Mouse (Mus musculus) MEL (cell line): ENCODE measurements at regions not wholly inside any gene's neighbourhood (a gene's known extent, or its start where the extent isn't known, plus 50 kb on each side); places are given as distances from the start of the nearest gene placed in this dataset.

ENCODE experiments used
- DNase-seq: peaks from one replicate; pipeline ENCODE4 v3.0.0; 2011; ENCODE audit warnings: low read depth, low spot score
- H3K27ac ChIP-seq: 2 replicates; pipeline ENCODE4 v1.5.1; 2012; ENCODE audit warnings: low read depth, mild to moderate bottlenecking, control low read depth, low read length, moderate library complexity; ENCODE audit not compliant: control insufficient read depth
- H3K27me3 ChIP-seq, 2 experiments: fragments of 150-350 bp in 1 of 2; sonication (generic) in 1 of 2; 2 replicates each; pipeline ENCODE4 v1.6.1; 2012; ENCODE audit warnings: low read length in 2 of 2, mild to moderate bottlenecking in 2 of 2, improper control_type of control experiment in 1 of 2, moderate library complexity in 1 of 2; ENCODE audit not compliant: insufficient read depth in 2 of 2, control insufficient read depth in 1 of 2
- H3K36me3 ChIP-seq, 2 experiments: 2 replicates each; pipeline ENCODE4 v1.6.1; 2012 to 2014; ENCODE audit warnings: low read length in 2 of 2, improper control_type of control experiment in 1 of 2, inconsistent platforms in 1 of 2, mild to moderate bottlenecking in 1 of 2; ENCODE audit not compliant: insufficient read depth in 2 of 2, control insufficient read depth in 1 of 2
- H3K4me1 ChIP-seq, 2 experiments: fragments of 150-350 bp in 1 of 2; sonication (generic) in 1 of 2; 2 replicates each; pipeline ENCODE4 v1.6.1; 2012; ENCODE audit warnings: low read length in 2 of 2, improper control_type of control experiment in 1 of 2, mild to moderate bottlenecking in 1 of 2; ENCODE audit not compliant: insufficient read depth in 2 of 2, control insufficient read depth in 1 of 2
- H3K4me3 ChIP-seq, 2 experiments: fragments of 150-350 bp in 1 of 2; sonication (generic) in 1 of 2; 2 replicates each; pipeline ENCODE4 v1.5.1; 2012; ENCODE audit warnings: low read depth in 2 of 2, low read length in 2 of 2, mild to moderate bottlenecking in 2 of 2, moderate library complexity in 2 of 2, control low read depth in 1 of 2, improper control_type of control experiment in 1 of 2; ENCODE audit not compliant: control insufficient read depth in 1 of 2, insufficient read depth in 1 of 2
- H3K79me2 ChIP-seq: 2 replicates; pipeline ENCODE4 v1.6.1; 2012; ENCODE audit warnings: mild to moderate bottlenecking, low read length, moderate library complexity; ENCODE audit not compliant: control insufficient read depth, poor library complexity, insufficient read depth
- H3K9ac ChIP-seq: 2 replicates; pipeline ENCODE4 v1.6.1; 2012; ENCODE audit warnings: low read depth, mild to moderate bottlenecking, control low read depth, low read length, moderate library complexity; ENCODE audit not compliant: control insufficient read depth, poor library complexity, severe bottlenecking
- H3K9me3 ChIP-seq: fragments of 150-350 bp; sonication (generic); replicated peaks from 2 replicates; pipeline ENCODE4 v1.6.1; 2012; ENCODE audit warnings: mild to moderate bottlenecking, low read length, improper control_type of control experiment, moderate library complexity; ENCODE audit not compliant: insufficient read depth
- BHLHE40 ChIP-seq: IDR thresholded peaks from 2 replicates; pipeline ENCODE4 v1.6.1; 2012; ENCODE audit warnings: low read depth, mild to moderate bottlenecking, inconsistent platforms, low read length, improper control_type of control experiment, borderline replicate concordance
- CHD2 ChIP-seq: IDR thresholded peaks from 2 replicates; pipeline ENCODE4 v1.6.1; 2011; ENCODE audit warnings: low read length, improper control_type of control experiment
- CTCF ChIP-seq, 3 experiments: IDR thresholded peaks in 2 of 3; conservative IDR thresholded peaks in 1 of 3; 2 replicates each; pipeline ENCODE4 v1.5.1; 2011 to 2012; ENCODE audit warnings: low read length in 3 of 3, low read depth in 2 of 3, mild to moderate bottlenecking in 2 of 3, improper control_type of control experiment in 1 of 3, inconsistent platforms in 1 of 3, mixed read lengths in 1 of 3, moderate library complexity in 1 of 3; ENCODE audit not compliant: control insufficient read depth in 1 of 3, insufficient read depth in 1 of 3, poor library complexity in 1 of 3, severe bottlenecking in 1 of 3
- E2F4 ChIP-seq: IDR thresholded peaks from 2 replicates; pipeline ENCODE4 v1.6.1; 2011; ENCODE audit warnings: low read depth, low read length, improper control_type of control experiment, borderline replicate concordance
- ELF1 ChIP-seq: IDR thresholded peaks from 2 replicates; pipeline ENCODE4 v1.6.1; 2014; ENCODE audit warnings: low read depth, mild to moderate bottlenecking, inconsistent platforms, low read length, improper control_type of control experiment, moderate library complexity
- GABPA ChIP-seq: IDR thresholded peaks from 2 replicates; pipeline ENCODE4 v1.6.1; 2012; ENCODE audit warnings: low read depth, mild to moderate bottlenecking, inconsistent platforms, low read length, improper control_type of control experiment, moderate library complexity
- MAFK ChIP-seq: IDR thresholded peaks from 2 replicates; pipeline ENCODE4 v1.6.1; 2011; ENCODE audit warnings: low read depth, mild to moderate bottlenecking, low read length, improper control_type of control experiment, borderline replicate concordance
- MAX ChIP-seq: IDR thresholded peaks from 2 replicates; pipeline ENCODE4 v1.6.1; 2011; ENCODE audit warnings: low read length, improper control_type of control experiment
- MYC ChIP-seq: IDR thresholded peaks from 2 replicates; pipeline ENCODE4 v1.6.1; 2011; ENCODE audit warnings: low read depth, mild to moderate bottlenecking, low read length, improper control_type of control experiment, moderate library complexity
- POLR2A ChIP-seq, 2 experiments: IDR thresholded peaks; 2 replicates each; pipeline ENCODE4 v1.6.1; 2011 to 2012; ENCODE audit warnings: low read length in 2 of 2, mild to moderate bottlenecking in 2 of 2, control low read depth in 1 of 2, improper control_type of control experiment in 1 of 2, low read depth in 1 of 2, moderate library complexity in 1 of 2; ENCODE audit not compliant: control insufficient read depth in 1 of 2, insufficient read depth in 1 of 2, poor library complexity in 1 of 2
- POLR2AphosphoS5 ChIP-seq: IDR thresholded peaks from 2 replicates; pipeline ENCODE4 v1.6.1; 2012; ENCODE audit warnings: low read depth, borderline replicate concordance, mild to moderate bottlenecking, inconsistent platforms, low read length, moderate library complexity, mixed read lengths
- RAD21 ChIP-seq: IDR thresholded peaks from 2 replicates; pipeline ENCODE4 v1.6.1; 2011; ENCODE audit warnings: mild to moderate bottlenecking, low read depth, low read length, improper control_type of control experiment
- RCOR1 ChIP-seq: IDR thresholded peaks from 2 replicates; pipeline ENCODE4 v1.6.1; 2012; ENCODE audit warnings: low read depth, mild to moderate bottlenecking, inconsistent platforms, low read length, improper control_type of control experiment
- SIN3A ChIP-seq: IDR thresholded peaks from 2 replicates; pipeline ENCODE4 v1.6.1; 2012; ENCODE audit warnings: low read length, improper control_type of control experiment, inconsistent platforms
- SMC3 ChIP-seq: IDR thresholded peaks from 2 replicates; pipeline ENCODE4 v1.6.1; 2011; ENCODE audit warnings: low read depth, low read length, improper control_type of control experiment
- TAL1 ChIP-seq: IDR thresholded peaks from 2 replicates; pipeline ENCODE4 v1.6.1; 2012; ENCODE audit warnings: mild to moderate bottlenecking, inconsistent platforms, low read length, moderate library complexity, mixed read lengths
- UBTF ChIP-seq: IDR thresholded peaks from 2 replicates; pipeline ENCODE4 v1.6.1; 2012; ENCODE audit warnings: low read depth, mild to moderate bottlenecking, inconsistent platforms, low read length, improper control_type of control experiment, moderate library complexity, borderline replicate concordance; ENCODE audit not compliant: insufficient read depth
- USF1 ChIP-seq: IDR thresholded peaks from 2 replicates; pipeline ENCODE4 v1.6.1; 2014; ENCODE audit warnings: low read depth, mild to moderate bottlenecking, inconsistent platforms, low read length, improper control_type of control experiment, moderate library complexity
- USF2 ChIP-seq, 2 experiments: IDR thresholded peaks; 2 replicates each; pipeline ENCODE4 v1.6.1; 2011 to 2012; ENCODE audit warnings: improper control_type of control experiment in 2 of 2, low read length in 2 of 2, borderline replicate concordance in 1 of 2, inconsistent platforms in 1 of 2, low read depth in 1 of 2, mild to moderate bottlenecking in 1 of 2; ENCODE audit not compliant: insufficient read depth in 1 of 2
- ZKSCAN1 ChIP-seq: IDR thresholded peaks from 2 replicates; pipeline ENCODE4 v1.6.1; 2012; ENCODE audit warnings: low read depth, mild to moderate bottlenecking, inconsistent platforms, low read length, improper control_type of control experiment, moderate library complexity
- ZMIZ1 ChIP-seq: IDR thresholded peaks from 2 replicates; pipeline ENCODE4 v1.6.1; 2012; ENCODE audit warnings: low read depth, mild to moderate bottlenecking, inconsistent platforms, low read length, improper control_type of control experiment, moderate library complexity
- ZNF384 ChIP-seq: IDR thresholded peaks from 2 replicates; pipeline ENCODE4 v1.6.1; 2012; ENCODE audit warnings: low read depth, mild to moderate bottlenecking, inconsistent platforms, low read length, improper control_type of control experiment

- H3K79me2 ChIP-seq: no peaks in the 10 kb centered on the region
- TF ChIP-seq ZNF384: no peak
- TF ChIP-seq CHD2: no peak
- TF ChIP-seq E2F4: no peak
- no peak for TF ChIP-seq USF1
- TF ChIP-seq RCOR1: no peak
- TF ChIP-seq TAL1: no peak
- TF ChIP-seq RAD21: no peak
- no peak for TF ChIP-seq GABPA
- no peak for TF ChIP-seq UBTF
- TF ChIP-seq ELF1: no peak
- TF ChIP-seq, all 39 proteins: peak for 0
- Histone ChIP-seq H3K9ac (no peak overlapping the region), H3K27me3 (no peaks in the 10 kb centered on the region), H3K4me1 (no peaks in the 10 kb centered on the region), H3K36me3 (no peaks in the 10 kb centered on the region), H3K9me3 (no peaks in the 10 kb centered on the region), H3K27ac (no peak overlapping the region), H3K4me3 (no peak overlapping the region)
- no peak for DNase-seq
These were observed 124.1 kb upstream of the Igbp1b start for GRCm38 (mm10) chr6:138782470-138782869.

GRCm38 (mm10) chr6:138761991-138762390 lies 103.6 kb upstream of the Igbp1b start:
- H3K27me3 ChIP-seq: no peaks in the 10 kb centered on the region
- no peaks in the 10 kb centered on the region for H3K79me2 ChIP-seq
- no peaks in the 10 kb centered on the region for H3K36me3 ChIP-seq
- no peak overlapping the region for H3K9ac ChIP-seq
- H3K4me3 ChIP-seq: no peak overlapping the region
- no peak overlapping the region for H3K27ac ChIP-seq
- TF ChIP-seq RAD21 (no peak), ZNF384 (no peak), POLR2AphosphoS5 (no peak), CTCF (IDR thresholded peaks at IDR 0.05 in 2 of 3, conservative IDR thresholded peaks at IDR 0.05 in 1 of 3; ENCODE audit: control insufficient read depth in 1 of 3, insufficient read depth in 1 of 3, low read depth in 2 of 3, low read length in 3 of 3, poor library complexity in 1 of 3, severe bottlenecking in 1 of 3) (no peak), ZKSCAN1 (no peak), SIN3A (no peak), RCOR1 (no peak), USF1 (no peak), BHLHE40 (no peak), SMC3 (no peak), ZMIZ1 (no peak), MAFK (no peak), MYC (no peak), USF2 (IDR thresholded peaks at IDR 0.05; ENCODE audit: borderline replicate concordance in 1 of 2, insufficient read depth in 1 of 2, low read depth in 1 of 2, low read length in 2 of 2) (no peak), MAX (no peak), POLR2A (IDR thresholded peaks at IDR 0.05; ENCODE audit: control insufficient read depth in 1 of 2, insufficient read depth in 1 of 2, low read depth in 1 of 2, low read length in 2 of 2, poor library complexity in 1 of 2) (no peak)
- no peak for DNase-seq
- H3K9me3 ChIP-seq: no peaks in the 10 kb centered on the region
- H3K4me1 ChIP-seq: no peaks in the 10 kb centered on the region
